Mouse (Mus musculus): Measurements from ENCODE around the gene Bud13. TPM values are rescaled to one million over a fixed set of nuclear protein-coding genes. Genes with fewer than 3 reads are reported as not detected.
"Not testable (repeated sequence)": the region's sequence is repeated elsewhere in the genome, so short reads cannot be mapped to it uniquely, and the experiment has no call there.

Gene Bud13
- total RNA-seq, 2 experiments from 2014 or later, result 9.5 to 10.4 TPM

GRCm38 (mm10) chr9:46302142-46302541, 19.3 kb downstream of the Bud13 start:
- peak; percentile 75 for DNase-seq

- peak; percentile 31 for DNase-seq
These were observed 26.3 kb downstream of the Bud13 start for GRCm38 (mm10) chr9:46309121-46309520.

GRCm38 (mm10) chr9:46314507-46314906, 31.7 kb downstream of the Bud13 start:
- peak; percentile 77 for DNase-seq

- no peak for DNase-seq
These were observed 32.1 kb downstream of the Bud13 start for GRCm38 (mm10) chr9:46314921-46315320.

GRCm38 (mm10) chr9:46315807-46316365, 33.1 kb downstream of the Bud13 start:
- DNase-seq, result no peak

- DNase-seq, result no peak
These were observed 33.6 kb downstream of the Bud13 start for GRCm38 (mm10) chr9:46316388-46316787.

- DNase-seq, result no peak
These were observed 34.1 kb downstream of the Bud13 start for GRCm38 (mm10) chr9:46316909-46317308.

GRCm38 (mm10) chr9:46317957-46318356, 35.1 kb downstream of the Bud13 start:
- DNase-seq, result no peak

GRCm38 (mm10) chr9:46319886-46320285, 37.1 kb downstream of the Bud13 start, which contains the start of gene 4931429L15Rik:
Gene 4931429L15Rik (minus strand): TSS chr9:46319986.
- not testable (repeated sequence) for DNase-seq

GRCm38 (mm10) chr9:46320461-46320860, 37.7 kb downstream of the Bud13 start:
- DNase-seq, result no peak

- DNase-seq, result no peak
These were observed 44.0 kb downstream of the Bud13 start for GRCm38 (mm10) chr9:46326694-46327405.

GRCm38 (mm10) chr9:46327706-46328571, 45.1 kb downstream of the Bud13 start:
- no peak for DNase-seq

GRCm38 (mm10) chr9:46328572-46329249, 45.9 kb downstream of the Bud13 start:
- DNase-seq, result peak; percentile 54

GRCm38 (mm10) chr9:46329250-46329648, 46.4 kb downstream of the Bud13 start:
- peak; percentile 40 for DNase-seq

GRCm38 (mm10) chr9:46329801-46330585, 47.2 kb downstream of the Bud13 start:
- no peak for DNase-seq

GRCm38 (mm10) chr9:46330586-46330895, 47.7 kb downstream of the Bud13 start:
- DNase-seq, result no peak

GRCm38 (mm10) chr9:46331301-46331700, 48.5 kb downstream of the Bud13 start:
- no peak for DNase-seq

GRCm38 (mm10) chr9:46334471-46335025, 51.7 kb downstream of the Bud13 start:
- DNase-seq, result no peak

- no peak for DNase-seq
These were observed 52.7 kb downstream of the Bud13 start for GRCm38 (mm10) chr9:46335461-46335995.

GRCm38 (mm10) chr9:46336294-46336693, 53.5 kb downstream of the Bud13 start:
- not testable (repeated sequence) for DNase-seq

- DNase-seq, result no peak
These were observed 54.5 kb downstream of the Bud13 start for GRCm38 (mm10) chr9:46337331-46337730.

Measured in adrenal gland, postnatal 10 days (tissue).